Mouse (Mus musculus) testis, postnatal 10 days (tissue): ENCODE data around the gene Esr2.

ENCODE experiments used
- DNase-seq: peaks from one replicate; pipeline ENCODE4 v3.0.0; 2021; ENCODE audit warnings: low spot score

Gene Esr2

DNA sequence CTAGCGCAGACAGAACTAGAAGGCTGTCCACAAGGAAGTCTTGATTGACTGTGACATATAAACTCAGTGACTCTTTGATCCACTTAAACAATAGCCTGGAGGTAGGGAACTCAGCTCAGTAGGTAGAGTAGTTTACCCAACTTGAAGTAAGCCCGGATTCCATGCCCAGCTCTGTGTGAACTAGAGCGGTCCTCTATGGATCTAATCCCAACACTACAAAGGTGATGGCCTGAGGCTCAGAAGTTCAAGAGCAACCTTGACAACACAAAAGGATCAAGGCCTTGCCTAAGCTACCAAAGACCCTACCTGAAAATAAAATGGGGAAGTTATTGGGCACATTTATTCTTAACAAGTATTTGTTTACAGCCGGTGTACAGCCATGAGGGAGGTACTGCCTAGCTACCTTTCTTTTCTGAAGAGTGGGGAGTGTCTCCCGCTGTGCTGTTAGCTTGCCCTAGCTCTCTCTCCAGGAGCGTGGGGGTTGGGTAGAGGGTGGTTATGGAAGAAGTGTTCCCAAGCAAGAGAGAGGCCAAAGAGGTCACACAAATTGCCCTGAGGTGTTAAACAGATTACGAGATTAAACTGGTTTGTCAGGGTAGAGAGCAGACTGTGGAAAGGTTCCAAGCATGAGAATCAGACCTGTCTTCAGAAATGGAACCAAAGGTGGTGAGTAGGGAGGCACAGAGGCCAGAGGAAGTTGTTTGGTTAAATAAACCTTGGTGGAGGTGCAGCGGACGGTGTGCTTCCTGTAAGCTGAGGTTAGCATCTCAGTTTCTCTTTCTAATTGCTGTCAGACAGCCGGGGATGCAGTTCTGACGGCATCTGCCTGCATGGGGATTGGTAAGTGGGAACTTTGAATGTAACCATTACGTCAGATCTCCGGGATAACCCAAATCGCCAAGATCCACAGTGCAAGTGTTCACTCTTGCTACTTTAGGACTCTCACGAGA is 90.8 kb downstream of the Esr2 start:
- no peak for DNase-seq

DNA sequence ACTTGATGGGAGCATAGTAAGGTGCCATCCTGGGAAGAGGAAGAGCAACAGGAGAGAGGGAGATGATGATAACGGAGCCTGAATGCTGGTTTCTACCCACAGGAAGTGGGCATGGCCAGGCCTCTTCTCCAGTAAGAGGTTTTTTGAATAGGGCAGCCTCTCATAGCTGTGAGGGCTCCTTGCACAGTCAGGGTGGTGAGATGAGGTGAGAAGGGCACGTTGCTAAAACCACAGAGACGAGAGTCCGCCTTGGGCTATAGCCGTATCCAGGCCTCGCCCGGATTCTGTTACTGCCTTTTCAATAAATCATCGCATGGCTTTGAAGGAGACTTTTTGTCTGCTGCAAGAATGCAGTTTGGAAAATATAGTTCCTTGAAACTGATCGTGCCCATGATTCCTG is 92.0 kb downstream of the Esr2 start:
- DNase-seq, result no peak

DNA sequence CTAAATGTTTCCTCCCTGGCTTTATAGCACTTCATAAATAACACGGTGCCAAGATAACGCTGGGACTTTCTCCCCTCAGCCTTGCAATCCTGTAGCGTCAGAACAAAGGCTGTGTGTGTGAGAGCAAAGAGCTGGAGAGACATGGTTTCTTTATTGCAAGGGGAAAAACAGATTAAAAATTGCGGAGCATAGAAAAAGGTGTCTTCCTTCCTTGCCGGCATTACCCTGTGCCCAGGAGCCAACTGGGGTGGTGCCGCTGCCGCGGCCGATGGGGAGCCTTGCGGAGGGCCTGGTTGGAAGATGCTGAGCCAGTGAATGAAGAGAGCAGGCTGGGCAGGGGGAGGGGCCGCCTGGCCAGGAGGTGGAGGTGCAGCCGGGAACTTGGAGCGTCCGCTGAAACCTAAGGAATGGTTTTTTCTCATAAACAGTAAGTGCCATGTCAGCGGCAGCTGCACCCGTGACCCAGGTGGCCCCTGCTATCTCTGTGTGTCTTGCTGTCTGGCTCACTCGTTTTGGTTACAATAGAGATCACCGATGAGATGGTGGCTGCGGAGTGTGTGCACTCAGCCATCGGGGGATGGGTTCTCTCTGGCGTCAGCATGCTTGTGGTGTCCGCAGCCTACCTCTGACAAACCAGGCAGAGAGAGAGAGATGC is 95.4 kb downstream of the Esr2 start:
- DNase-seq, result peak; percentile 66

DNA sequence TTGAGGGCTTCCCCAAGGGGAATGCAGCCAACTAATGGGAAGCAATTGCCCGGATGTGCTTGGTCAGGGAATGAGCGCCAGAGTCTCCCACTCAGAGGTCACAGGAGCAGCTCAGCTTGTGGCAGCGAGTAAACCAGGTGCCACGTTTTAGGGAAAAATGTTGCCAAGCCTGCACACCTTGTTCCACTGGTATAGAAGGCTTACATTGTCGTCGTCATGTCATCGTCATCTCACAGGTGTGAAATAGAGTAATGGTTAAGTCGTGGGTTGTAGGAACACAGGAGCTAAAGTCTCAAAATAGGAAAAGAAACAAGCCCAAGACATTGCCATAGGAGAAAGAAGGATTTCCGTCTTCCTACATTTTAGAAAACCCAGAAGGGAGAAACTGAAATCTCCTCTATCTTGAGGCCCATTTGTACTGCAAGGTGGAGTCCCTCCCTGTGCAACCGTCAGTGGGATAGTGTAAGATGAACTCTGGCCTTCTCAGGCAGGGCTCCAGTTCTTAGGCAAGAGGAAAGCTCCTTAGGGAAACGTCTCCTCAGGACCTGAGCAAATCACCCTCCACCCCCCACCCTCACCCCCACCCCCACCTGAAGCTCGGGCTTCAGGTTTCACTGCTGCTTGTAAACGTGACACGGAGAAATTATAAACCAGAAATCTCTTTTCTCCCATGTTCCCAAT is 96.0 kb downstream of the Esr2 start:
- no peak for DNase-seq

DNA sequence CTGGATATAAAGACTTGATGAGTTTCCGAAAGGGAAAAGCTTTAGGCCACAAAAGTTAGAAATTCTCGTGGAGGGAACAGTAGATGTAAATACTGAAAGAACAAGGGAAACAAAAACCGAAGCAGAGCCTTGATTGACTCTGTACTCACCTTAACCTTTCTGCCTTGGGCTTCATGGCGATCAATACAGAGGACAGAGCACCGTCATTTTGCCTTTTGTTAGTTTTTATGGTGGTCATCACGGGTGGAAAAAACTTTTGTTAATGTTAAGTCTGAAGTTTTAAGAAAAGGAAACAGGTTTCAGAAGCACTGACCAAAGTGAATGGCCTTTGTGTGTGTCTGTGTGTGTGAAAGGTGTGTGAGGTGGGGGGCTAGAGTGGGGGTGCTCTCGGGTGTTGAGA is 103.1 kb downstream of the Esr2 start:
- DNase-seq, result no peak

DNA sequence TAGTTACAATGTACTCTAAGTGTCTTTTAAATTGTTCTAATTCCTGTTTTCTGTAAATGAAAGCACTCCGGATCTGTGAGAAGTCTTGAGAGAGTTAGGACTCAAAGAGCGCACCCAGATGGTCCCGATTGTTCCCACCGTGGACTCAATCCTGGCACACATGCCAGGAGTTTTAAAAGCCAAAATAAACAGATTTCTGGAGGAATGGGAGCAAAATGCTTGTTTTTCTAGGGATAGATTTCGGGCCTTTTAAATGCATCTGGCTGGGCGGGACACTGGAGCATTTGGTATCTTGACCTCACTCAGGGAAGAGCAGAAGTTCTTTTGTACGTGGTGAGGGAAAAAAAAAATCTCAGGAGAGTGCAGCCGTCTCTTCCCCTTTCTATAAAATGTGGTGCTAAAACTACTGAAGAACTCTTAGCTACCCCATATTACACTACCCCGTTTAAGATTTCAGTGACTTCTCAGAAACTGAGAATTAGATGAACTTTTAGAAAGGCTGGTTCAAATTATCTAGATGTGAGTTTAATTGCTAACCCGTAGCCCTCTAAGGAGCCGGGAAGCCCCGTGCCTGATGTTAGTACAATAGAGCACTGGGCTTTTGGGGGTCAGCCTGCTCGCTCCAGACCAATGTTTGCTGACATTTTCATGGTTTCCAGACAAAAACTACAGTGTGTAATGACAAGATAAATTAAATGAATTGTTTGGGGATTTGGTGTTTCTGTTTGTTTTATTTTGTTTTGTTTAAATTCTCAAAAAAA is 103.8 kb downstream of the Esr2 start:
- DNase-seq, result no peak

DNA sequence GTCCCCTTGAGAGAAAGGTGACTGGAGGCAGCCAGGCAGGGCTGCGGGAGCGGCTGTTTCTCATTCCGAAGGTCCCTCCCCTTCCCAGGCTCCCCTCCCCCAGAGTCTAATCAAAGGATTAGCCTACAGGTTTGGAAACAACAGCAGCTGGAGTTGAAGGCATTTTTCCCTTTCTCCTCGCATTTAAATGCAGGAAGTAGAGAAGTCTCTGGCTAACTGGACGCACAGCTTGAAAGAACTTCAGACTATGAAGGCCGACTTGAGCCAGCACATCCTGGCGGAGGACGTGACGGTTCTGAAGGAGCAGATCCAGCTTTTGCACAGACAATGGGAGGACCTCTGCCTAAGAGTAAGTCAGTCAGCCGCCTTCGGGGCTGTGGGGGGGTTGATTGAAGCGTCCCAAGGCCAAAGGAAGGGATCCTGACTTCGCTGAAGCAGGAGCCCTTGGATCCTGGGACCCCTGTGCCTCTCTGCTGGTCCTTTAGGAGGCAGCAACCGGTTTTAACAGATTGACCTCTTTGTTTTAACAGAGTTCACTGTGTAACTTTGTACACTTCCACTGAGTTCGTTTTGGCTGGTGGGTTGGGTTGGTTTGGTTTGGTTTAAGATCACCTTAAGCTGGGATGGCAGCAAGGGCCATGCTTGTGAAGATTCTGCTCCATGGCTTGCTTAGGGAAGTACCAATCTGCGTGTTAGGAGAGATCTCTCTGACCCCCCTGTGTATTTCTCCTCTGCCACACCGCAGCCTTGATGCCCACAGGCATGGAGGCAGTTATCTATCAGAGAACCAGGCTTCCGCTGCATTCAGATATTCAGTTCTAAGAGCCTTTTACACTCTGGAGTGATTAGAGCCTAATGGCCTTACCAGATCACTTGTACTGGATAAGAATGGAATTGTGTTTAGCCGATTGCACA is 104.9 kb downstream of the Esr2 start:
- no peak for DNase-seq
